ENCODE assay signal across 1 mouse cellular context in the genomic region with DNA sequence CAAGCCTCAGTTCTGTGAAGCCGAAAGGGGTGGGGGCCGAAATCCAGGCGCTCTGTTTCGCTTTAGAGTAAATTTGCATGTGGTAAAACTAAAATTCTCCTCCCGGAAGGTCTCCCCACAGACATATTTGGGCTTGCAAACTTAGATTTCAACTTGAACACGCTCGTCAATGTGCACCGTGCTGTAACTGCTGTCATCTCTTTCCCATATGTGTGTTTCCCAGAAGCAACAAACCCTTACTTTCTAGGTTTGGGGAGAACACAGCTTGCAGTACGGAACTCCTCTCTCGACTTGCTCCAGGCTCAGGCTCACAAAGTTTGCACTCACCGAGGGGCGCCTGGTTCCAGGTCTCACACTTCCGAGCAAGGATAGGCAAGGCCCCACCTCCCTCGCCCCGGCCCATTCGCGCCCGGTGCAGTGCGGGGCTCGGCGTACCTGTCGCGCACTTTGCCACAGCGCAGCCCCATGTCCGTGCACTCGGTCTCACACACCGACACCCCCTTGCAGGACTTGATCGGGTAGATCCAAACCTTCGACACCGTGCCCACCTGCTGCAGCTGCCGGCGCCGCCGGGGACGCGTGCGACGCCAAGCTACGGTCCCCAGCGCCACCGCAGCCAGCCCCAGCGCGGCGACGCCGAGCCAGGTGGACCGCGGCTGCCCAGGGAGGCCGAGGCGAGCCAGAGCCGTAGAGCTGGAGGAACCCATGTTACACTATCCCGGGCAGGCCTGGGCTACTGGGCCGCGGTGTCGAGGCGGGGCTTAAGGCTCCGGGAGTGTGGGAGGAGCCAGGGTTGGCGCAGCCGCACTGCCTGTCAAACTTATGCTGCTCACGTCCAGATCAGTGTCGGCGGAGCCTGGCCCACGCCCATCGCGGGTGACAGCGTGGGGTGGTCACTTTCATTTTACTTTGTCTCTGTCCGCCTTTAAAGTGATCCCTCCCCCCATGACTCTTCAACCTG.
TF ChIP-seq lines count a peak whose summit lies in the region.

No protein-coding gene starts in this region.

TF ChIP-seq in CH12.LX, 34 proteins besides CTCF, POLR2A, EP300 and RAD21:
- TF ChIP-seq USF1 (IDR thresholded peaks at IDR 0.05; ENCODE audit: low read depth, low read length): no peak
- TF ChIP-seq POLR2AphosphoS2 (IDR thresholded peaks at IDR 0.05; ENCODE audit: low read depth, low read length): no peak
- no peak for TF ChIP-seq ZNF384 (IDR thresholded peaks at IDR 0.05; ENCODE audit: low read depth, low read length)
- no peak for TF ChIP-seq USF2 (conservative IDR thresholded peaks at IDR 0.05; ENCODE audit: low read depth, low read length)
- TF ChIP-seq GABPA (IDR thresholded peaks at IDR 0.05; ENCODE audit: insufficient replicate concordance, low read depth, low read length): no peak
- TF ChIP-seq NELFE (IDR thresholded peaks at IDR 0.05; ENCODE audit: low read depth, low read length): peak; percentile 83
- TF ChIP-seq E2F4 (IDR thresholded peaks at IDR 0.05; ENCODE audit: insufficient replicate concordance, low read depth, low read length): no peak
- peak; percentile 60 for TF ChIP-seq ELF1 (IDR thresholded peaks at IDR 0.05; ENCODE audit: low read depth, low read length)
- peak; percentile 70; the same call in 1 of the 2 replicates for TF ChIP-seq TBP (conservative IDR thresholded peaks at IDR 0.05; ENCODE audit: low read depth, low read length)
- TF ChIP-seq KAT2A (IDR thresholded peaks at IDR 0.05; ENCODE audit: insufficient replicate concordance, low read length): no peak
- no peak for TF ChIP-seq JUN (IDR thresholded peaks at IDR 0.05; ENCODE audit: insufficient read depth, low read depth, low read length)
- TF ChIP-seq NRF1 (IDR thresholded peaks at IDR 0.05; ENCODE audit: low read depth, low read length): peak; percentile 85
- no peak; the same call in 1 of the 2 replicates for TF ChIP-seq UBTF (IDR thresholded peaks at IDR 0.05; ENCODE audit: low read depth, low read length)
- no peak for TF ChIP-seq JUND (conservative IDR thresholded peaks at IDR 0.05; ENCODE audit: low read depth, low read length)
- no peak for TF ChIP-seq PAX5 (IDR thresholded peaks at IDR 0.05; ENCODE audit: low read length)
- no peak for TF ChIP-seq CHD1 (IDR thresholded peaks at IDR 0.05; ENCODE audit: low read depth, low read length)
- TF ChIP-seq MXI1 (IDR thresholded peaks at IDR 0.05; ENCODE audit: low read depth, low read length): peak; percentile 80
- TF ChIP-seq CHD2 (IDR thresholded peaks at IDR 0.05; ENCODE audit: low read length): no peak
- no peak for TF ChIP-seq ZC3H11A (IDR thresholded peaks at IDR 0.05; ENCODE audit: low read depth, low read length)
- TF ChIP-seq ZKSCAN1 (IDR thresholded peaks at IDR 0.05; ENCODE audit: borderline replicate concordance, low read depth, low read length): no peak
- TF ChIP-seq SMC3 (IDR thresholded peaks at IDR 0.05; ENCODE audit: low read depth, low read length): no peak
- TF ChIP-seq MAZ (IDR thresholded peaks at IDR 0.05; ENCODE audit: low read depth, low read length): peak; percentile 87; the same call in 1 of the 2 replicates
- no peak; the same call in 1 of the 2 replicates for TF ChIP-seq HCFC1 (IDR thresholded peaks at IDR 0.05; ENCODE audit: low read depth, low read length)
- TF ChIP-seq MAX (IDR thresholded peaks at IDR 0.05; ENCODE audit: low read length): peak; percentile 31; the same call in 1 of the 2 replicates
- TF ChIP-seq BHLHE40 (IDR thresholded peaks at IDR 0.05; ENCODE audit: low read depth, low read length): peak; percentile 35
- TF ChIP-seq RCOR1 (conservative IDR thresholded peaks at IDR 0.05; ENCODE audit: low read depth, low read length): no peak
- 0 out of 2 replicates have a peak, but pooled peaks have one; percentile 13 for TF ChIP-seq IRF4 (IDR thresholded peaks at IDR 0.05; ENCODE audit: low read depth, low read length)
- 0 out of 2 replicates have a peak, but pooled peaks have one; percentile 9 for TF ChIP-seq ETS1 (conservative IDR thresholded peaks at IDR 0.05; ENCODE audit: low read depth, low read length)
- TF ChIP-seq SIN3A (IDR thresholded peaks at IDR 0.05; ENCODE audit: low read length): peak; percentile 53; the same call in 1 of the 2 replicates
- TF ChIP-seq ZMIZ1 (IDR thresholded peaks at IDR 0.05; ENCODE audit: low read depth, low read length): peak; percentile 68; the same call in 1 of the 2 replicates
- TF ChIP-seq TCF12 (IDR thresholded peaks at IDR 0.05; ENCODE audit: low read depth, low read length): peak; percentile 50; the same call in 1 of the 2 replicates
- TF ChIP-seq MYC (IDR thresholded peaks at IDR 0.05; ENCODE audit: low read depth, low read length): 0 out of 2 replicates have a peak, but pooled peaks have one; percentile 54
- no peak for TF ChIP-seq MEF2A (IDR thresholded peaks at IDR 0.05; ENCODE audit: borderline replicate concordance, low read depth, low read length)
- TF ChIP-seq MAFK (IDR thresholded peaks at IDR 0.05; ENCODE audit: insufficient replicate concordance, low read length): 0 out of 2 replicates have a peak, but pooled peaks have one; percentile 8
